15 mouse cellular contexts compared by ENCODE assay signal in the genomic region with DNA sequence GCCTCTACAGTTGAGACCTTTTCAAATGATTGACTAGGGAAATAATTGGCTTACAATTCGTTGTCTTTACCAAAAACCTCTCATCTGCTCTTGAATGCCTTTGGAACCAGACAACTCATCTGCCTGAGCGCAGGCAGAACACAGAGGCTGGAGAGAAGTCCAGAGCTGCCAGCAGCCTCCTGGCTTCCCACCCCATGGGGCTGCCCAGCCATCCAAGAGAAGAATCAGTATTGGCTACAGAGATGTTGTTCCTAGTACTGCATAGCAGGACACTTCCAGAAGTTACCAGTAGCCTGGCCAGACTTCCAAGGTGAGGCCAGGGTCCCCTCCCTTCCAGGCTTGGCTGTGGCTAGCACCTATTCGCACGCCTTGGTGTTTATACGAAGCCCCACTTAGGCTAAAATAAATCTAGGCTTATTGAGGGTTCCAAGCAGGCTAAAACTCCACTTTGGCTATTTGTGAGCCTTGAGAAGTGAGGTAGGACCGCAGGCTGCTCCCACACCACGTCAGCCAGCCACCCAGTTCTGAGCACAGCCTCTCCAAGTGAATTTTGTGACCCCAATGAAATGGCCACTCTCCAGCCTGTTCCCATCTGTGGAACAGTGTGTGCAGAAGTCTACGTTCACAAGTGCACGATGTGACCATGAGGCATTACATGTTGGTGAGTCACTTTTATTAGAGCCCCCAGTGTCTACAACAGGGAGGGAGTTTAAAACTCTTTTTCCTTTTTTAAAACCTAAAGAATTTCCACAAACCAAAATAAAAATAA. TPM values are rescaled to one million over a fixed set of nuclear protein-coding genes. Genes with fewer than 3 reads are reported as not detected.
DNase-seq lines count a peak whose midpoint lies in the region; ATAC-seq and TF ChIP-seq lines count a peak whose summit lies in the region.
"Had no signal": no experiment of that assay in that cellular context is flagged by ENCODE, and none has a peak within 500 bp of the region (broad histone marks: within the 10 kb centered on the region; RNA-seq: fewer than 3 reads in every experiment).

No protein-coding gene starts in this region.

- WGBS in heart, embryonic 12.5 days = 81% methylated on average over 9 of the region's 9 CpGs
- WGBS in intestine, postnatal 0 days = 69% methylated on average over 9 of the region's 9 CpGs

- H3K4me1 ChIP-seq in heart, embryonic 12.5 days (replicated peaks) = peaks cover 22% of the 10 kb centered on the region
- H3K4me1 ChIP-seq in testis, adult 2 months (ENCODE audit: control insufficient read depth, insufficient read depth, low read length) = peaks cover 2% of the 10 kb centered on the region
- peaks cover 13% of the 10 kb centered on the region; the same call in 1 of the 2 replicates for H3K4me1 ChIP-seq in intestine, postnatal 0 days (replicated peaks; ENCODE audit: control insufficient read depth, insufficient read depth, low read length)

- TF ChIP-seq CTCF in testis, adult 2 months (IDR thresholded peaks at IDR 0.05; ENCODE audit: control insufficient read depth, insufficient read depth, insufficient replicate concordance, low read depth, low read length) = no peak
- no peak for TF ChIP-seq CTCF in intestine, postnatal 0 days (IDR thresholded peaks at IDR 0.05; ENCODE audit: low read depth)

- H3K4me2 ChIP-seq in heart, embryonic 12.5 days = no peak overlapping the region
- no peak overlapping the region for H3K4me2 ChIP-seq in intestine, postnatal 0 days (replicated peaks; ENCODE audit: low read depth)

- intact Hi-C loops in left cerebral cortex, postnatal 36 days (cut with DNase I) = no loop called here

- H3K27me3 ChIP-seq in heart, embryonic 12.5 days (replicated peaks) = no peaks in the 10 kb centered on the region
- no peaks in the 10 kb centered on the region for H3K27me3 ChIP-seq in testis, adult 2 months (ENCODE audit: control insufficient read depth, insufficient read depth, low read length)
- no peaks in the 10 kb centered on the region for H3K27me3 ChIP-seq in intestine, postnatal 0 days (replicated peaks; ENCODE audit: control insufficient read depth, insufficient read depth, low read length)

- H3K36me3 ChIP-seq in heart, embryonic 12.5 days = no peaks in the 10 kb centered on the region
- no peaks in the 10 kb centered on the region for H3K36me3 ChIP-seq in testis, adult 2 months (ENCODE audit: control insufficient read depth, insufficient read depth, low read length)
- no peaks in the 10 kb centered on the region for H3K36me3 ChIP-seq in intestine, postnatal 0 days (ENCODE audit: control insufficient read depth, insufficient read depth)

- H3K4me3 ChIP-seq in heart, embryonic 12.5 days = no peak overlapping the region
- H3K4me3 ChIP-seq in testis, adult 2 months (ENCODE audit: control insufficient read depth, low read depth, low read length) = no peak overlapping the region
- H3K4me3 ChIP-seq in intestine, postnatal 0 days (ENCODE audit: low read depth, low read length) = no peak overlapping the region

- no peak for TF ChIP-seq POLR2A in testis, adult 2 months (IDR thresholded peaks at IDR 0.05; ENCODE audit: control insufficient read depth, low read depth, low read length)

- H3K9ac ChIP-seq in heart, embryonic 12.5 days = no peak overlapping the region
- H3K9ac ChIP-seq in intestine, postnatal 0 days (ENCODE audit: low read depth, low read length) = no peak overlapping the region
- H3K9ac ChIP-seq: liver, embryonic 14.5 days had no signal

- no peak for ATAC-seq in heart, embryonic 12.5 days (ENCODE audit: insufficient number of reproducible peaks, low FRiP score)
- ATAC-seq in intestine, postnatal 0 days = no peak
- ATAC-seq: CD4-positive, CD25-positive, alpha-beta regulatory T cell, adult 4 months; hindbrain, embryonic 16.5 days had no signal

- H3K9me3 ChIP-seq in heart, embryonic 12.5 days (replicated peaks) = no peaks in the 10 kb centered on the region
- no peaks in the 10 kb centered on the region for H3K9me3 ChIP-seq in intestine, postnatal 0 days (ENCODE audit: control insufficient read depth)

- peak; percentile 34 to 77 for DNase-seq in heart, adult 9 months (ENCODE audit: low spot score in 2 of 2)
- no peak for DNase-seq in testis, postnatal 10 days (ENCODE audit: low spot score)
- DNase-seq in right cerebral cortex, adult 2 months (ENCODE audit: low spot score in 2 of 2) = no peak
- DNase-seq in left cerebral cortex, postnatal 36 days (ENCODE audit: low spot score in 2 of 2) = no peak
- DNase-seq: cerebellum, adult 11-12 months; kidney, postnatal 14 days; lung, postnatal 36 days; midbrain, embryonic 14.5 days; right cerebral cortex, postnatal 14 days had no signal

- no peak overlapping the region for H3K27ac ChIP-seq in heart, embryonic 12.5 days (ENCODE audit: poor library complexity, severe bottlenecking)
- peak overlapping the region; percentile 86 for H3K27ac ChIP-seq in testis, adult 2 months (ENCODE audit: control insufficient read depth, insufficient read depth, low read depth, low read length)
- 0 out of 2 replicates have a peak overlapping the region, but pooled peaks have one; percentile 10 for H3K27ac ChIP-seq in intestine, postnatal 0 days (ENCODE audit: low read depth, low read length)
- H3K27ac ChIP-seq: liver, embryonic 14.5 days had no signal

RNA-seq across cellular contexts. Expression of gene A4galt, which starts 25.3 kb away (rescaled TPM):
- polyA plus RNA-seq in heart, embryonic 12.5 days (2016; fragmentation: Nextera tagmentation; extraction: Ambion mirVana) = 0.18 TPM in 2 replicates
- 2.3 and 3.0 TPM in 2 replicates for polyA plus RNA-seq in testis, adult 2 months (2012; rRNA removed)
- 8.1 and 8.6 TPM in 2 replicates for polyA plus RNA-seq in intestine, postnatal 0 days (2015; fragmentation: Nextera tagmentation; extraction: Ambion mirVana)
- 1 to 10 TPM; 3.4 to 4.1 TPM for total RNA-seq in left cerebral cortex, postnatal 36 days (2021)
- polyA plus RNA-seq: CD4-positive, CD25-positive, alpha-beta regulatory T cell, adult 4 months had no signal

RNA-seq across cellular contexts. Expression of gene Cyb5r3, which starts 53.9 kb away (rescaled TPM):
- 132 and 136 TPM in 2 replicates for polyA plus RNA-seq in heart, embryonic 12.5 days (2016; fragmentation: Nextera tagmentation; extraction: Ambion mirVana)
- 53.1 and 64.0 TPM in 2 replicates for polyA plus RNA-seq in testis, adult 2 months (2012; rRNA removed)
- 117 and 126 TPM in 2 replicates for polyA plus RNA-seq in intestine, postnatal 0 days (2015; fragmentation: Nextera tagmentation; extraction: Ambion mirVana)
- total RNA-seq in left cerebral cortex, postnatal 36 days (2021) = 10 to 100 TPM; 59.1 to 62.8 TPM

Comparison
In these comparisons a context has a peak if more than half of its experiments do, and no peak if none do; other contexts are left out.
1. DNase-seq: peak in heart, adult 9 months (2 of 2); none in testis, postnatal 10 days (single experiment), right cerebral cortex, adult 2 months (0 of 2) and left cerebral cortex, postnatal 36 days (0 of 2).